Mouse (Mus musculus): Measurements from ENCODE around the gene Egln2. TPM values are rescaled to one million over a fixed set of nuclear protein-coding genes. Genes with fewer than 3 reads are reported as not detected.

The Egln2 gene
- polyA plus RNA-seq, 1 experiment from 2014 or later: 32.9 TPM

- peak; percentile 81 for ATAC-seq
- 56% methylated on average over 5 of the region's 5 CpGs for WGBS (ENCODE audit: insufficient replicate concordance)
Observed at GRCm38 (mm10) chr7:27124305-27124832, 42.2 kb downstream of the Egln2 start.

GRCm38 (mm10) chr7:27119676-27120075, 46.9 kb downstream of the Egln2 start, which contains the start of gene Cyp2f2:
Cyp2f2 (plus strand) TSS chr7:27119909.
- Histone ChIP-seq H3K4me3 (ENCODE audit: low read depth, low read length) (no peak within 1 kb of the TSS), H3K9me3 (ENCODE audit: low read length) (no peaks in the 10 kb centered on the region), H3K36me3 (replicated peaks; ENCODE audit: insufficient read depth, low read length) (no peaks in the 10 kb centered on the region), H3K4me2 (ENCODE audit: low read depth, low read length) (no peak within 1 kb of the TSS), H3K4me1 (ENCODE audit: insufficient read depth) (no peaks in the 10 kb centered on the region), H3K27ac (ENCODE audit: low read depth) (no peak within 1 kb of the TSS), H3K27me3 (ENCODE audit: insufficient read depth, low read length) (no peaks in the 10 kb centered on the region), H3K9ac (replicated peaks) (no peak within 1 kb of the TSS)
- TF ChIP-seq CTCF (IDR thresholded peaks at IDR 0.05; ENCODE audit: low read depth) (no peak), EP300 (IDR thresholded peaks at IDR 0.05; ENCODE audit: low read depth) (no peak)
- DNase-seq (no peak), ATAC-seq (no peak)

More at GRCm38 (mm10) chr7:27124305-27124832, 42.2 kb downstream of the Egln2 start:
- TF ChIP-seq EP300 (IDR thresholded peaks at IDR 0.05; ENCODE audit: low read depth) (peak; percentile 82), CTCF (IDR thresholded peaks at IDR 0.05; ENCODE audit: low read depth) (no peak)
- no peaks in the 10 kb centered on the region for H3K36me3 ChIP-seq (replicated peaks; ENCODE audit: insufficient read depth, low read length)
- no peak for DNase-seq
- no peaks in the 10 kb centered on the region for H3K27me3 ChIP-seq (ENCODE audit: insufficient read depth, low read length)
- H3K9me3 ChIP-seq (ENCODE audit: low read length): no peaks in the 10 kb centered on the region
- peak overlapping the region; percentile 39; the same call in 1 of the 2 replicates for H3K27ac ChIP-seq (ENCODE audit: low read depth)
- H3K4me2 ChIP-seq (ENCODE audit: low read depth, low read length): no peak overlapping the region
- no peak overlapping the region for H3K4me3 ChIP-seq (ENCODE audit: low read depth, low read length)
- H3K9ac ChIP-seq (replicated peaks): no peak overlapping the region
- no peaks in the 10 kb centered on the region for H3K4me1 ChIP-seq (ENCODE audit: insufficient read depth)

- DNase-seq: no peak
- Histone ChIP-seq H3K27ac (ENCODE audit: low read depth) (no peak overlapping the region), H3K4me1 (ENCODE audit: insufficient read depth) (no peaks in the 10 kb centered on the region), H3K36me3 (replicated peaks; ENCODE audit: insufficient read depth, low read length) (no peaks in the 10 kb centered on the region), H3K4me2 (ENCODE audit: low read depth, low read length) (no peak overlapping the region), H3K27me3 (ENCODE audit: insufficient read depth, low read length) (no peaks in the 10 kb centered on the region), H3K9me3 (ENCODE audit: low read length) (no peaks in the 10 kb centered on the region), H3K9ac (replicated peaks) (no peak overlapping the region), H3K4me3 (ENCODE audit: low read depth, low read length) (no peak overlapping the region)
- no peak for ATAC-seq
- TF ChIP-seq CTCF (IDR thresholded peaks at IDR 0.05; ENCODE audit: low read depth) (no peak), EP300 (IDR thresholded peaks at IDR 0.05; ENCODE audit: low read depth) (no peak)
- WGBS (ENCODE audit: insufficient replicate concordance): 46% methylated on average over 4 of the region's 4 CpGs
Observed at GRCm38 (mm10) chr7:27118033-27118511, 48.5 kb downstream of the Egln2 start.

DNA sequence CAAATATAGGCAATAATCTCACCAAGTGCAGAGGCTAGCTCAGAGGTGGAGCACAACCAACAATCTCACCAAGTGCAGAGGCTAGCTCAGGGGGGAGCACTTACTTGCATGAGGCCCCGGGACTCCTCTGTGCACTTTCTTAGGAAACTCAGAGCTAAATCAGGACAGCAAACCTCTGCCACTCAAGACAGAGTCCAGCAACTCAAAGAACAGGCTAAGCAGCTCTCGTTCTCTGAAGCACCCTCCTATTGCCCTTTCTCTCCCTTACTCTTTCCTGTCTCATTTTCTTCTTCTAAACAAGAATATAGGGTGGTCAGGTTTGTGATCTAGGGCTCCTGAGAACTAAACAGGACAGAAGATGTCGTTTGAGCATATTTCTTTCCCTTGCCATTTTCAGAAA, 54.6 kb downstream of the Egln2 start:
- 55% methylated on average over 3 of the region's 3 CpGs for WGBS (ENCODE audit: insufficient replicate concordance)
- ATAC-seq (no peak), DNase-seq (no peak)
- Histone ChIP-seq H3K4me3 (ENCODE audit: low read depth, low read length) (no peak overlapping the region), H3K27me3 (ENCODE audit: insufficient read depth, low read length) (no peaks in the 10 kb centered on the region), H3K27ac (ENCODE audit: low read depth) (no peak overlapping the region), H3K36me3 (replicated peaks; ENCODE audit: insufficient read depth, low read length) (no peaks in the 10 kb centered on the region), H3K4me1 (ENCODE audit: insufficient read depth) (no peaks in the 10 kb centered on the region), H3K9ac (replicated peaks) (no peak overlapping the region), H3K4me2 (ENCODE audit: low read depth, low read length) (no peak overlapping the region), H3K9me3 (ENCODE audit: low read length) (peaks cover 2% of the 10 kb centered on the region; the same call in 1 of the 2 replicates)
- TF ChIP-seq CTCF (IDR thresholded peaks at IDR 0.05; ENCODE audit: low read depth): no peak
- TF ChIP-seq EP300 (IDR thresholded peaks at IDR 0.05; ENCODE audit: low read depth): no peak

DNA sequence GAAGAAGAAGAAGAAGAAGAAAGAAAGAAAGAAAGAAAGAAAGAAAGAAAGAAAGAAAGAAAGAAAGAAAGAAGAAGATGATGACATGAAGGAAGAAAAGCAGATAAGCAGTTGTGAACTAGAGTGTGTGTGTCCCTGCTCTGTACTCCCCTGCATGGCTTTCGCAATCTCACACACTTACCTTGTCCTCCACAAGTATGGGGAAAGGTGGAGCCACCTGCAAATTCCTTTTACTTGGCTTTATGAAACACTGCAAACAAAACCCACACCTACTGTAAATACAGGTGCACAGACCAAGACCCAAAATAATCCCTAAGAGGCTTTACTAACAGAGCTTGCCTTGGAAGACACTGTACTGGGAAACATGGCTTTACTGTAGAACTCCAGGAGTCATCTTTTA, 55.6 kb downstream of the Egln2 start:
- H3K4me3 ChIP-seq (ENCODE audit: low read depth, low read length): no peak overlapping the region
- no peaks in the 10 kb centered on the region for H3K36me3 ChIP-seq (replicated peaks; ENCODE audit: insufficient read depth, low read length)
- 85% methylated on average over 1 of the region's 1 CpGs for WGBS (ENCODE audit: insufficient replicate concordance)
- H3K9me3 ChIP-seq (ENCODE audit: low read length): peaks cover 2% of the 10 kb centered on the region; the same call in 1 of the 2 replicates
- no peaks in the 10 kb centered on the region for H3K4me1 ChIP-seq (ENCODE audit: insufficient read depth)
- DNase-seq (no peak), ATAC-seq (no peak)
- no peak overlapping the region for H3K27ac ChIP-seq (ENCODE audit: low read depth)
- no peak for TF ChIP-seq CTCF (IDR thresholded peaks at IDR 0.05; ENCODE audit: low read depth)
- TF ChIP-seq EP300 (IDR thresholded peaks at IDR 0.05; ENCODE audit: low read depth): no peak
- H3K4me2 ChIP-seq (ENCODE audit: low read depth, low read length): no peak overlapping the region
- no peak overlapping the region for H3K9ac ChIP-seq (replicated peaks)
- H3K27me3 ChIP-seq (ENCODE audit: insufficient read depth, low read length): no peaks in the 10 kb centered on the region

GRCm38 (mm10) chr7:27110327-27110726, 56.3 kb downstream of the Egln2 start:
- peaks cover 2% of the 10 kb centered on the region; the same call in 1 of the 2 replicates for H3K9me3 ChIP-seq (ENCODE audit: low read length)
- DNase-seq (no peak), ATAC-seq (no peak)
- no peak overlapping the region for H3K9ac ChIP-seq (replicated peaks)
- H3K4me3 ChIP-seq (ENCODE audit: low read depth, low read length): no peak overlapping the region
- H3K27me3 ChIP-seq (ENCODE audit: insufficient read depth, low read length): no peaks in the 10 kb centered on the region
- TF ChIP-seq CTCF (IDR thresholded peaks at IDR 0.05; ENCODE audit: low read depth) (no peak), EP300 (IDR thresholded peaks at IDR 0.05; ENCODE audit: low read depth) (no peak)
- no peaks in the 10 kb centered on the region for H3K4me1 ChIP-seq (ENCODE audit: insufficient read depth)
- H3K27ac ChIP-seq (ENCODE audit: low read depth): no peak overlapping the region
- no peak overlapping the region for H3K4me2 ChIP-seq (ENCODE audit: low read depth, low read length)
- H3K36me3 ChIP-seq (replicated peaks; ENCODE audit: insufficient read depth, low read length): no peaks in the 10 kb centered on the region

MicroRNAs within 50 kb of the gene (microRNA counts, 519-probe panel; counts per million panel counts)
- not detected for microRNA mmu-miR-1191

Small RNAs within 50 kb of the gene (microRNA-seq; reads per million reads assigned to microRNA genes)
- gene Mir1191 (10.5 reads per million, percentile 19 among the genes with 10 or more reads in this experiment), gene Mir3101 (not detected)

Other genes with a start within 250 kb of the Egln2 start
- gene Cyp2a22, start 227.4 kb downstream of the Egln2 start, polyA plus RNA-seq (2015; fragmentation: Nextera tagmentation; extraction: Ambion mirVana): 19.3 and 19.6 TPM in 2 replicates
- gene Cyp2a12, start 137.7 kb downstream of the Egln2 start, polyA plus RNA-seq (2015; fragmentation: Nextera tagmentation; extraction: Ambion mirVana): 70.2 and 81.9 TPM in 2 replicates
- gene Cyp2f2, start 46.9 kb downstream of the Egln2 start, polyA plus RNA-seq (2015; fragmentation: Nextera tagmentation; extraction: Ambion mirVana): 59.6 and 67.8 TPM in 2 replicates
- not detected in 2 replicates for gene Cyp2t4, start 13.1 kb downstream of the Egln2 start, polyA plus RNA-seq (2015; fragmentation: Nextera tagmentation; extraction: Ambion mirVana)
- gene Rab4b, start 12.1 kb upstream of the Egln2 start, polyA plus RNA-seq (2015; fragmentation: Nextera tagmentation; extraction: Ambion mirVana): 31.5 and 32.7 TPM in 2 replicates
- not detected in 2 replicates for gene Gm21983, start 14.3 kb upstream of the Egln2 start, polyA plus RNA-seq (2015; fragmentation: Nextera tagmentation; extraction: Ambion mirVana)
- 0.88 and 0.99 TPM in 2 replicates for gene Mia, start 14.4 kb upstream of the Egln2 start, polyA plus RNA-seq (2015; fragmentation: Nextera tagmentation; extraction: Ambion mirVana)
- 1.00 and 1.1 TPM in 2 replicates for gene BC024978, start 29.0 kb upstream of the Egln2 start, polyA plus RNA-seq (2015; fragmentation: Nextera tagmentation; extraction: Ambion mirVana)
- 39.3 and 44.9 TPM in 2 replicates for gene Snrpa, start 29.5 kb upstream of the Egln2 start, polyA plus RNA-seq (2015; fragmentation: Nextera tagmentation; extraction: Ambion mirVana)
- 1.2 and 1.5 TPM in 2 replicates for gene Itpkc, start 61.9 kb upstream of the Egln2 start, polyA plus RNA-seq (2015; fragmentation: Nextera tagmentation; extraction: Ambion mirVana)
- gene Coq8b, start 66.2 kb upstream of the Egln2 start, polyA plus RNA-seq (2015; fragmentation: Nextera tagmentation; extraction: Ambion mirVana): 20.1 and 23.5 TPM in 2 replicates
- 1.1 and 1.2 TPM in 2 replicates for gene Numbl, start 91.6 kb upstream of the Egln2 start, polyA plus RNA-seq (2015; fragmentation: Nextera tagmentation; extraction: Ambion mirVana)
- 7.2 and 9.2 TPM in 2 replicates for gene Ltbp4, start 170.9 kb upstream of the Egln2 start, polyA plus RNA-seq (2015; fragmentation: Nextera tagmentation; extraction: Ambion mirVana)
- 9.5 and 10.9 TPM in 2 replicates for gene Shkbp1, start 189.2 kb upstream of the Egln2 start, polyA plus RNA-seq (2015; fragmentation: Nextera tagmentation; extraction: Ambion mirVana)
- 1.1 TPM in 1 of 2 replicates, not detected in the other for gene Gm20479, start 190.6 kb upstream of the Egln2 start, polyA plus RNA-seq (2015; fragmentation: Nextera tagmentation; extraction: Ambion mirVana)